Mouse (Mus musculus) stomach, embryonic 16.5 days (tissue): ENCODE measurements around the gene Kin. TPM values are rescaled to one million over a fixed set of nuclear protein-coding genes. Genes with fewer than 3 reads are reported as not detected.

Source experiments
- ATAC-seq: fragments of 200-750 bp; cut with Nextera tagmentation; 2 replicates; pipeline ENCODE4 v1.8.0; 2017; ENCODE audit warnings: moderate number of reproducible peaks, moderate TSS enrichment; ENCODE audit not compliant: insufficient read depth, low FRiP score
- H3K27ac ChIP-seq: fragments of 300-500 bp; sonication (generic); 2 replicates; pipeline ENCODE4 v1.5.1; 2014; ENCODE audit warnings: low read length
- H3K27me3 ChIP-seq: fragments of 300-500 bp; sonication (generic); 2 replicates; pipeline ENCODE4 v1.6.1; 2014; ENCODE audit warnings: low read length, control low read depth, mixed read lengths; ENCODE audit not compliant: control insufficient read depth, insufficient read depth
- H3K36me3 ChIP-seq: fragments of 300-500 bp; sonication (generic); 2 replicates; pipeline ENCODE4 v1.6.1; 2014; ENCODE audit warnings: low read length; ENCODE audit not compliant: control insufficient read depth, insufficient read depth
- H3K4me1 ChIP-seq: fragments of 300-500 bp; sonication (generic); 2 replicates; pipeline ENCODE4 v1.6.1; 2014; ENCODE audit warnings: low read length, control low read depth, mixed read lengths; ENCODE audit not compliant: control insufficient read depth, insufficient read depth
- H3K4me2 ChIP-seq: fragments of 300-500 bp; sonication (generic); 2 replicates; pipeline ENCODE4 v1.6.1; 2014; ENCODE audit warnings: low read depth, low read length, mixed read lengths
- H3K4me3 ChIP-seq: fragments of 300-500 bp; sonication (generic); replicated peaks from 2 replicates; pipeline ENCODE4 v1.5.1; 2014; ENCODE audit warnings: mild to moderate bottlenecking, low read length
- H3K9ac ChIP-seq: fragments of 300-500 bp; sonication (generic); 2 replicates; pipeline ENCODE4 v1.6.1; 2014; ENCODE audit warnings: low read length
- H3K9me3 ChIP-seq: fragments of 300-500 bp; sonication (generic); replicated peaks from 2 replicates; pipeline ENCODE4 v1.6.1; 2016; ENCODE audit warnings: low read length, control low read depth; ENCODE audit not compliant: control insufficient read depth
- WGBS: fragments of 180-500 bp; shearing (Covaris S2); extraction: QIAGEN DNeasy Blood & Tissue Kit; methylation state at CpG from one replicate; pipeline ENCODE4 v1.1.7; 2014; 5-methylcytosine and 5-hydroxymethylcytosine counted together
- polyA plus RNA-seq: library from polyadenylated mRNA; unstranded; fragments of >200 nt; fragmentation: Nextera tagmentation; extraction: Ambion mirVana; gene quantifications from 2 replicates; pipeline ENCODE4 v1.2.1, GENCODE M21; 2015

The Kin gene
- polyA plus RNA-seq, 1 experiment from 2014 or later = 27.9 TPM

- H3K9ac ChIP-seq = no peak overlapping the region
- H3K4me3 ChIP-seq = no peak overlapping the region
- H3K4me1 ChIP-seq = 0 out of 2 replicates have a peak, but pooled peaks cover 13% of the 10 kb centered on the region
- no peaks in the 10 kb centered on the region for H3K27me3 ChIP-seq
- WGBS = 81% methylated on average over 7 of the region's 7 CpGs
- ATAC-seq = no peak
- no peak overlapping the region for H3K27ac ChIP-seq
- no peaks in the 10 kb centered on the region; the same call in 1 of the 2 replicates for H3K36me3 ChIP-seq
- H3K4me2 ChIP-seq = no peak overlapping the region
- H3K9me3 ChIP-seq = no peaks in the 10 kb centered on the region
These were observed 8.6 kb upstream of the Kin start for GRCm38 (mm10) chr2:10071751-10072150.

GRCm38 (mm10) chr2:10074470-10074869 lies 5.9 kb upstream of the Kin start:
- WGBS = 74% methylated on average over 7 of the region's 7 CpGs
- Histone ChIP-seq H3K27ac (no peak overlapping the region), H3K27me3 (no peaks in the 10 kb centered on the region), H3K4me3 (no peak overlapping the region), H3K4me2 (no peak overlapping the region), H3K9ac (no peak overlapping the region), H3K36me3 (0 out of 2 replicates have a peak, but pooled peaks cover 3% of the 10 kb centered on the region), H3K4me1 (peaks cover 30% of the 10 kb centered on the region), H3K9me3 (no peaks in the 10 kb centered on the region)
- ATAC-seq = peak; percentile 32; the same call in 1 of the 2 replicates

GRCm38 (mm10) chr2:10076675-10077074 lies 3.7 kb upstream of the Kin start:
- peak overlapping the region; percentile 36; the same call in 1 of the 2 replicates for H3K4me2 ChIP-seq
- 56% methylated on average over 8 of the region's 8 CpGs for WGBS
- H3K36me3 ChIP-seq = 0 out of 2 replicates have a peak, but pooled peaks cover 3% of the 10 kb centered on the region
- H3K9me3 ChIP-seq = no peaks in the 10 kb centered on the region
- no peak for ATAC-seq
- H3K4me1 ChIP-seq = peaks cover 35% of the 10 kb centered on the region
- no peaks in the 10 kb centered on the region for H3K27me3 ChIP-seq
- no peak overlapping the region for H3K27ac ChIP-seq
- no peak overlapping the region for H3K4me3 ChIP-seq
- no peak overlapping the region for H3K9ac ChIP-seq

GRCm38 (mm10) chr2:10079745-10080309 lies 566 bp upstream of the Kin start:
- no peaks in the 10 kb centered on the region for H3K27me3 ChIP-seq
- H3K27ac ChIP-seq = peak overlapping the region; percentile 85
- peak overlapping the region; percentile 82 for H3K4me2 ChIP-seq
- peak overlapping the region; percentile 85 for H3K4me3 ChIP-seq
- ATAC-seq = no peak
- H3K36me3 ChIP-seq = 0 out of 2 replicates have a peak, but pooled peaks cover 3% of the 10 kb centered on the region
- under 1% methylated on average over 28 of the region's 28 CpGs for WGBS
- H3K9ac ChIP-seq = peak overlapping the region; percentile 100
- H3K4me1 ChIP-seq = peaks cover 28% of the 10 kb centered on the region
- H3K9me3 ChIP-seq = no peaks in the 10 kb centered on the region

- no peaks in the 10 kb centered on the region for H3K27me3 ChIP-seq
- H3K9me3 ChIP-seq = no peaks in the 10 kb centered on the region
- H3K4me2 ChIP-seq = peak overlapping the region; percentile 52
- peak overlapping the region; percentile 50; the same call in 1 of the 2 replicates for H3K9ac ChIP-seq
- 0 out of 2 replicates have a peak, but pooled peaks cover 5% of the 10 kb centered on the region for H3K36me3 ChIP-seq
- no peak for ATAC-seq
- H3K4me1 ChIP-seq = peaks cover 24% of the 10 kb centered on the region
- no peak overlapping the region for H3K27ac ChIP-seq
- WGBS = 83% methylated on average over 5 of the region's 5 CpGs
- H3K4me3 ChIP-seq = peak overlapping the region; percentile 85
These were observed 1.2 kb downstream of the Kin start for GRCm38 (mm10) chr2:10081453-10082080.

- Histone ChIP-seq H3K36me3 (peaks cover 5% of the 10 kb centered on the region; the same call in 1 of the 2 replicates), H3K9me3 (no peaks in the 10 kb centered on the region), H3K4me2 (no peak overlapping the region), H3K4me3 (no peak overlapping the region), H3K27ac (no peak overlapping the region), H3K4me1 (peaks cover 19% of the 10 kb centered on the region), H3K27me3 (no peaks in the 10 kb centered on the region), H3K9ac (no peak overlapping the region)
- no peak for ATAC-seq
- 68% methylated on average over 1 of the region's 1 CpGs for WGBS
These were observed 2.3 kb downstream of the Kin start for GRCm38 (mm10) chr2:10082737-10083136.

GRCm38 (mm10) chr2:10087256-10087850 lies 7.0 kb downstream of the Kin start:
- Histone ChIP-seq H3K4me3 (no peak overlapping the region), H3K9ac (no peak overlapping the region), H3K27ac (no peak overlapping the region), H3K4me1 (no peaks in the 10 kb centered on the region), H3K27me3 (no peaks in the 10 kb centered on the region), H3K9me3 (no peaks in the 10 kb centered on the region), H3K4me2 (no peak overlapping the region), H3K36me3 (peaks cover 23% of the 10 kb centered on the region)
- no peak for ATAC-seq
- WGBS = 84% methylated on average over 8 of the region's 8 CpGs

- 0 out of 2 replicates have a peak overlapping the region, but pooled peaks have one; percentile 22 for H3K4me2 ChIP-seq
- peak; percentile 69 for ATAC-seq
- H3K27ac ChIP-seq = peak overlapping the region; percentile 67
- no peaks in the 10 kb centered on the region for H3K27me3 ChIP-seq
- peaks cover 2% of the 10 kb centered on the region; the same call in 1 of the 2 replicates for H3K4me1 ChIP-seq
- peaks cover 20% of the 10 kb centered on the region for H3K36me3 ChIP-seq
- no peak overlapping the region for H3K4me3 ChIP-seq
- H3K9ac ChIP-seq = no peak overlapping the region
- H3K9me3 ChIP-seq = no peaks in the 10 kb centered on the region
- WGBS = 60% methylated on average over 14 of the region's 14 CpGs
These were observed 14.1 kb downstream of the Kin start for GRCm38 (mm10) chr2:10094327-10095100.
